ENCODE assay signal across 25 mouse cellular contexts in the genomic region with DNA sequence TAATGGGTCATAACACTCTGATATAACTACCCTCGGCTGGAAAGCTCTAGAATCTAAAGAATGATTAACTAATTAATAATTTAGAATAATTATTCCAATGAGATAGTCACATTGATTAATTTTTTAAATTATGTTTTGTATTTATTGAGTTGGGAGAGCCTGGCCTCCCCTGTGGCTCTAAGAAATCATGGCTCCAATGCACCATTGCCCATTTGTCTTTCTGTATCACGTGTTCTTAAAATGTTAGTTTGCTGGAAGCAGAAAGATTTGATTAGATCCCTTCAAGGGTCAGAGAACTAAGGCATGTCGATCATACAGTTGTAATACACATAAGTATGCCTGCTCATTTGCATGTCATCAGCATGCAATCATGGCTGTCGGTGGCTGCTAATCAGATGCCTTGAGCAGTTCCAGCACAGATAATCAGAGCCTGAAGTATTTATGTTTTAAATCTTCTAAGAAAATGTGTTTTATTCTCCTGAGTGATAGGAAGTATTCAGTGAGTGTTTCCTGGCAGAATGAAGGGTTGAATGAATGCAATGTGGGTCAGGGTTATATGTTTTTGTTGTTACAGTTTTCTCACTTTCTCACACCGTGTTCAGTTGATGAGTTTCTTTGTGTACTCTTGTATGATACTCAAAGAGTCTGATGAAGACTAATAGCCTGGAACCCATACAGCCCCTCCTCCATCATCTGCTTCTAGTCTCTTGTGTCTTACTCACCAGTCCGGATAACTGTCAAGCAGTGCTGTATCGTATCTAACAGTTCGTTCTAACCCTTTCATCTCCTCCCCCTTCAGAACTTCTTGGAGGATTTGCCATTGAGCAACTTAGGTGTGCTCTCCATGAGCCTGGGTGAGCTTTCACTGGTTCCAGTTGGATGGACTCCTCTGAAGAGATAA.
DNase-seq lines count a peak whose midpoint lies in the region; ATAC-seq lines count a peak whose summit lies in the region.
"Had no signal": no experiment of that assay in that cellular context is flagged by ENCODE, and none has a peak within 500 bp of the region (broad histone marks: within the 10 kb centered on the region; RNA-seq: fewer than 3 reads in every experiment).

No protein-coding gene starts in this region.

- 64% methylated on average over 8 of the region's 8 CpGs for WGBS in hindbrain, embryonic 13.5 days
- 82% methylated on average over 8 of the region's 8 CpGs for WGBS in hindbrain, embryonic 11.5 days
- 62% methylated on average over 8 of the region's 8 CpGs for WGBS in forebrain, embryonic 16.5 days
- 57% methylated on average over 8 of the region's 8 CpGs for WGBS in hindbrain, embryonic 15.5 days
- WGBS in neural tube, embryonic 13.5 days: 63% methylated on average over 8 of the region's 8 CpGs

- H3K27ac ChIP-seq in hindbrain, embryonic 13.5 days: no peak overlapping the region
- no peak overlapping the region for H3K27ac ChIP-seq in hindbrain, embryonic 11.5 days (ENCODE audit: low read depth, low read length)
- no peak overlapping the region for H3K27ac ChIP-seq in forebrain, embryonic 16.5 days (ENCODE audit: low read length)
- no peak overlapping the region for H3K27ac ChIP-seq in hindbrain, embryonic 15.5 days (replicated peaks)
- H3K27ac ChIP-seq in neural tube, embryonic 13.5 days (replicated peaks): no peak overlapping the region
- H3K27ac ChIP-seq: embryonic facial prominence, embryonic 10.5 days; heart, embryonic 10.5 days; limb, embryonic 12.5 days; stomach, embryonic 15.5 days had no signal

- H3K27me3 ChIP-seq in hindbrain, embryonic 13.5 days: no peaks in the 10 kb centered on the region
- H3K27me3 ChIP-seq in hindbrain, embryonic 11.5 days (ENCODE audit: control insufficient read depth, insufficient read depth, low read length): no peaks in the 10 kb centered on the region
- no peaks in the 10 kb centered on the region for H3K27me3 ChIP-seq in forebrain, embryonic 16.5 days (replicated peaks; ENCODE audit: control insufficient read depth, insufficient read depth, low read length)
- no peaks in the 10 kb centered on the region for H3K27me3 ChIP-seq in hindbrain, embryonic 15.5 days
- H3K27me3 ChIP-seq in neural tube, embryonic 13.5 days: no peaks in the 10 kb centered on the region
- H3K27me3 ChIP-seq: CH12.LX; limb, embryonic 12.5 days; Patski; stomach, embryonic 15.5 days had no signal

- ATAC-seq in hindbrain, embryonic 13.5 days (ENCODE audit: low FRiP score): peak; percentile 57
- ATAC-seq in hindbrain, embryonic 11.5 days (ENCODE audit: low FRiP score): no peak
- peak; percentile 63 for ATAC-seq in forebrain, embryonic 16.5 days
- 0 out of 2 replicates have a peak, but pooled peaks have one; percentile 20 for ATAC-seq in hindbrain, embryonic 15.5 days (ENCODE audit: low FRiP score, low read depth)
- peak; percentile 67 for ATAC-seq in neural tube, embryonic 13.5 days (ENCODE audit: low read depth)
- ATAC-seq: intestine, embryonic 16.5 days; liver, postnatal 0 days; Patski had no signal

- H3K4me1 ChIP-seq in hindbrain, embryonic 13.5 days (replicated peaks): peaks cover 4% of the 10 kb centered on the region; the same call in 1 of the 2 replicates
- no peaks in the 10 kb centered on the region for H3K4me1 ChIP-seq in hindbrain, embryonic 11.5 days (replicated peaks; ENCODE audit: control insufficient read depth, insufficient read depth, low read length)
- H3K4me1 ChIP-seq in forebrain, embryonic 16.5 days (replicated peaks; ENCODE audit: control insufficient read depth, insufficient read depth, low read length): no peaks in the 10 kb centered on the region
- H3K4me1 ChIP-seq in hindbrain, embryonic 15.5 days (replicated peaks): no peaks in the 10 kb centered on the region
- peaks cover 4% of the 10 kb centered on the region; the same call in 1 of the 2 replicates for H3K4me1 ChIP-seq in neural tube, embryonic 13.5 days (replicated peaks)
- H3K4me1 ChIP-seq: limb, embryonic 12.5 days; stomach, embryonic 15.5 days had no signal

- H3K4me2 ChIP-seq in hindbrain, embryonic 13.5 days: no peak overlapping the region
- H3K4me2 ChIP-seq in hindbrain, embryonic 11.5 days (replicated peaks; ENCODE audit: low read depth, low read length): no peak overlapping the region
- no peak overlapping the region for H3K4me2 ChIP-seq in forebrain, embryonic 16.5 days (ENCODE audit: low read length)
- no peak overlapping the region for H3K4me2 ChIP-seq in hindbrain, embryonic 15.5 days
- H3K4me2 ChIP-seq in neural tube, embryonic 13.5 days: no peak overlapping the region
- H3K4me2 ChIP-seq: limb, embryonic 12.5 days; liver, embryonic 11.5 days; stomach, embryonic 15.5 days had no signal

- H3K9ac ChIP-seq in hindbrain, embryonic 13.5 days: no peak overlapping the region
- H3K9ac ChIP-seq in hindbrain, embryonic 11.5 days (ENCODE audit: low read depth, low read length): no peak overlapping the region
- no peak overlapping the region for H3K9ac ChIP-seq in forebrain, embryonic 16.5 days (replicated peaks; ENCODE audit: low read depth, low read length)
- H3K9ac ChIP-seq in hindbrain, embryonic 15.5 days: no peak overlapping the region
- no peak overlapping the region for H3K9ac ChIP-seq in neural tube, embryonic 13.5 days
- H3K9ac ChIP-seq: limb, embryonic 12.5 days; liver, postnatal 0 days; stomach, embryonic 15.5 days had no signal

- H3K9me3 ChIP-seq in hindbrain, embryonic 13.5 days: no peaks in the 10 kb centered on the region
- no peaks in the 10 kb centered on the region for H3K9me3 ChIP-seq in hindbrain, embryonic 11.5 days (ENCODE audit: control insufficient read depth, low read length)
- H3K9me3 ChIP-seq in forebrain, embryonic 16.5 days (ENCODE audit: control insufficient read depth, low read length): no peaks in the 10 kb centered on the region
- H3K9me3 ChIP-seq in hindbrain, embryonic 15.5 days: no peaks in the 10 kb centered on the region
- no peaks in the 10 kb centered on the region for H3K9me3 ChIP-seq in neural tube, embryonic 13.5 days
- H3K9me3 ChIP-seq: embryonic facial prominence, embryonic 10.5 days; G1E; heart, embryonic 10.5 days; limb, embryonic 12.5 days; stomach, embryonic 15.5 days had no signal

- no peak overlapping the region for H3K4me3 ChIP-seq in hindbrain, embryonic 13.5 days
- no peak overlapping the region for H3K4me3 ChIP-seq in hindbrain, embryonic 11.5 days (ENCODE audit: low read depth, low read length)
- H3K4me3 ChIP-seq in forebrain, embryonic 16.5 days (replicated peaks; ENCODE audit: low read length): no peak overlapping the region
- no peak overlapping the region for H3K4me3 ChIP-seq in hindbrain, embryonic 15.5 days
- H3K4me3 ChIP-seq in neural tube, embryonic 13.5 days: no peak overlapping the region
- H3K4me3 ChIP-seq: embryonic facial prominence, embryonic 10.5 days; heart, embryonic 10.5 days; limb, embryonic 12.5 days; stomach, embryonic 15.5 days had no signal

- DNase-seq in hindbrain, embryonic 11.5 days (ENCODE audit: low spot score): no peak
- no peak for DNase-seq in right cerebral cortex, postnatal 4 days
- no peak for DNase-seq in frontal cortex, adult 2 months (ENCODE audit: extremely low spot score in 1 of 2, low spot score in 1 of 2)
- DNase-seq: B cell, adult 2 months; cerebellum, adult 11 months; cerebellum, adult 9-11 months; kidney, adult 9 months; kidney, postnatal 14 days; liver, postnatal 0 days; lung, postnatal 14 days; right cerebral cortex, adult 18-20 months; thymus, postnatal 25 days had no signal

- H3K36me3 ChIP-seq in hindbrain, embryonic 13.5 days: no peaks in the 10 kb centered on the region
- no peaks in the 10 kb centered on the region for H3K36me3 ChIP-seq in hindbrain, embryonic 11.5 days (ENCODE audit: control insufficient read depth, insufficient read depth, low read length)
- H3K36me3 ChIP-seq in forebrain, embryonic 16.5 days (ENCODE audit: control insufficient read depth, insufficient read depth): no peaks in the 10 kb centered on the region
- no peaks in the 10 kb centered on the region for H3K36me3 ChIP-seq in hindbrain, embryonic 15.5 days
- H3K36me3 ChIP-seq in neural tube, embryonic 13.5 days: no peaks in the 10 kb centered on the region
- H3K36me3 ChIP-seq: embryonic facial prominence, embryonic 10.5 days; G1E; heart, embryonic 10.5 days; limb, embryonic 12.5 days; stomach, embryonic 15.5 days had no signal
